In the genomic region with DNA sequence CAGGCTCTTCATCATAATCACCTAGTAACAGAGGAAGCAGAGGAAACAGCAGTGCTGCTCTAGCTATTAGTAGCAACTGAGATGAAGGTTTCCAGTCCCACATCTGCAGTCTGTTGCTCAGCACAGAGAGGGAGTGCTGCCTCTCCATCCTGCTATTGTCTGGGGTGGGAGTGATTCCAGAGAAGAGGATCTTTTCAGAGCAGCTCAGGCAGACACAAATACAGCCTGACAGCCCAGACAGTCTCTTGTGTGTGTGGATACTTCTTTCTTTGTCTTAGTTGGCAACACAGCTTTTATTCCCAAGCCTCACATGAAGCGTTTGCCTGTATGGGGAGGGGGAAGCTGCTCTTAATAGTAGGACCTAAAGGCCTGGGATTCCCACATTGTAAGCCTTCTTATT, we compare ENCODE assay signal across 10 mouse cellular contexts.
DNase-seq lines count a peak whose midpoint lies in the region; ATAC-seq lines count a peak whose summit lies in the region.
"Had no signal": no experiment of that assay in that cellular context is flagged by ENCODE, and none has a peak within 500 bp of the region (broad histone marks: within the 10 kb centered on the region; RNA-seq: fewer than 3 reads in every experiment).

No protein-coding gene starts in this region.

- H3K9me3 ChIP-seq in midbrain, embryonic 11.5 days (ENCODE audit: control insufficient read depth, low read length) = no peaks in the 10 kb centered on the region
- no peaks in the 10 kb centered on the region for H3K9me3 ChIP-seq in midbrain, embryonic 15.5 days
- no peaks in the 10 kb centered on the region for H3K9me3 ChIP-seq in forebrain, embryonic 12.5 days

- DNase-seq in midbrain, embryonic 11.5 days (ENCODE audit: low spot score, missing footprints) = peak; percentile 90
- DNase-seq in kidney, postnatal 10 days = peak; percentile 10
- peak; percentile 5 for DNase-seq in retina, postnatal 7 days (ENCODE audit: low read depth, low spot score)
- DNase-seq in gastrocnemius, postnatal 25 days = no peak
- DNase-seq in layer of hippocampus, postnatal 36 days = no peak
- DNase-seq: cerebellum, adult 9-10 months had no signal

- H3K4me3 ChIP-seq in midbrain, embryonic 11.5 days (ENCODE audit: low read depth, low read length) = no peak overlapping the region
- no peak overlapping the region for H3K4me3 ChIP-seq in midbrain, embryonic 15.5 days
- no peak overlapping the region for H3K4me3 ChIP-seq in forebrain, embryonic 12.5 days (replicated peaks)

- peak; percentile 95 for ATAC-seq in midbrain, embryonic 11.5 days (ENCODE audit: low FRiP score)
- no peak; the same call in 1 of the 2 replicates for ATAC-seq in midbrain, embryonic 15.5 days (replicated peaks)
- peak; percentile 90 for ATAC-seq in forebrain, embryonic 12.5 days (ENCODE audit: low FRiP score)
- ATAC-seq in erythroid progenitor cell, adult 5-6 weeks (replicated peaks; ENCODE audit: low FRiP score, poor library complexity, severe bottlenecking) = no peak

- H3K27ac ChIP-seq in midbrain, embryonic 11.5 days (ENCODE audit: low read depth, low read length) = peak overlapping the region; percentile 65
- no peak overlapping the region for H3K27ac ChIP-seq in midbrain, embryonic 15.5 days
- no peak overlapping the region for H3K27ac ChIP-seq in forebrain, embryonic 12.5 days
- H3K27ac ChIP-seq: liver, embryonic 14.5 days had no signal

- WGBS in midbrain, embryonic 11.5 days = 21% methylated on average over 1 of the region's 1 CpGs
- 24% methylated on average over 1 of the region's 1 CpGs for WGBS in midbrain, embryonic 15.5 days
- WGBS in forebrain, embryonic 12.5 days = 43% methylated on average over 1 of the region's 1 CpGs

- no peak overlapping the region for H3K4me2 ChIP-seq in midbrain, embryonic 11.5 days
- H3K4me2 ChIP-seq in midbrain, embryonic 15.5 days = no peak overlapping the region
- no peak overlapping the region for H3K4me2 ChIP-seq in forebrain, embryonic 12.5 days

- no peak overlapping the region for H3K9ac ChIP-seq in midbrain, embryonic 11.5 days (ENCODE audit: low read length)
- H3K9ac ChIP-seq in midbrain, embryonic 15.5 days = no peak overlapping the region
- no peak overlapping the region for H3K9ac ChIP-seq in forebrain, embryonic 12.5 days
- H3K9ac ChIP-seq: liver, embryonic 14.5 days had no signal

- H3K27me3 ChIP-seq in midbrain, embryonic 11.5 days (ENCODE audit: control insufficient read depth, insufficient read depth, low read length) = no peaks in the 10 kb centered on the region
- H3K27me3 ChIP-seq in midbrain, embryonic 15.5 days (replicated peaks) = no peaks in the 10 kb centered on the region
- peaks cover 7% of the 10 kb centered on the region; the same call in 1 of the 2 replicates for H3K27me3 ChIP-seq in forebrain, embryonic 12.5 days

- H3K4me1 ChIP-seq in midbrain, embryonic 11.5 days (ENCODE audit: control insufficient read depth, insufficient read depth, low read length) = no peaks in the 10 kb centered on the region
- H3K4me1 ChIP-seq in midbrain, embryonic 15.5 days = no peaks in the 10 kb centered on the region
- H3K4me1 ChIP-seq in forebrain, embryonic 12.5 days = peaks cover 9% of the 10 kb centered on the region; the same call in 1 of the 2 replicates

- no peaks in the 10 kb centered on the region for H3K36me3 ChIP-seq in midbrain, embryonic 11.5 days (ENCODE audit: control insufficient read depth, insufficient read depth, low read length)
- no peaks in the 10 kb centered on the region for H3K36me3 ChIP-seq in midbrain, embryonic 15.5 days (replicated peaks)
- H3K36me3 ChIP-seq in forebrain, embryonic 12.5 days (replicated peaks) = no peaks in the 10 kb centered on the region

Comparison
In these comparisons a context has a peak if more than half of its experiments do, and no peak if none do; other contexts are left out.
1. ATAC-seq: peak in midbrain, embryonic 11.5 days (single experiment) and forebrain, embryonic 12.5 days (single experiment); none in midbrain, embryonic 15.5 days (single experiment) and erythroid progenitor cell, adult 5-6 weeks (single experiment).
2. DNase-seq: peak in midbrain, embryonic 11.5 days (single experiment), kidney, postnatal 10 days (single experiment) and retina, postnatal 7 days (single experiment); none in gastrocnemius, postnatal 25 days (single experiment) and layer of hippocampus, postnatal 36 days (0 of 2).